Mouse (Mus musculus) cerebral cortex, adult 2 months (tissue): ENCODE measurements around the gene Pigm.

Source experiments
- WGBS: fragments of 180-500 bp; shearing (Covaris S2); methylation state at CpG from one replicate; pipeline ENCODE4 v1.1.7; 2018; 5-methylcytosine and 5-hydroxymethylcytosine counted together

The Pigm gene

GRCm38 (mm10) chr1:172352001-172352400 lies 24.3 kb upstream of the Pigm start:
- 70% methylated on average over 6 of the region's 6 CpGs for WGBS

DNA sequence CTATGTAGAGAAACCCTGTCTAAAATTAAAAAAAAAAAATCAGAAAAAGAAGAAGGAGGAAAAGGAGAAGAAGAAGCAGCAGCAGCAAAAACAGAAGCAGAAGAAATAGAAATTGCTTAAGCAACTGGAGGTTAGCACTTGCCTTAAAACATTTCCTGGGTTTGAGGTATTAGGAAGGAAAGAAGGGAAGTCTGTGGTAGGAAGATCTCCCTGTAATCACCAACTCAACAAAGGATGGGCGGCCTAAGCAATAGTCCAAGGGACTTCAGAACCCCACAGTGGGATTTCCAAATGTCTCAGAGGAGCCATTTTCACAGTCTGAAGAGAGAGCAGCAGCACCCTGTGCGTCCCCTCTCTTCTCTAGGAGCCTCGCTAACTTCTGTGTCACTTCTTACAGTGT lies 23.9 kb upstream of the Pigm start:
- 68% methylated on average over 3 of the region's 3 CpGs for WGBS

DNA sequence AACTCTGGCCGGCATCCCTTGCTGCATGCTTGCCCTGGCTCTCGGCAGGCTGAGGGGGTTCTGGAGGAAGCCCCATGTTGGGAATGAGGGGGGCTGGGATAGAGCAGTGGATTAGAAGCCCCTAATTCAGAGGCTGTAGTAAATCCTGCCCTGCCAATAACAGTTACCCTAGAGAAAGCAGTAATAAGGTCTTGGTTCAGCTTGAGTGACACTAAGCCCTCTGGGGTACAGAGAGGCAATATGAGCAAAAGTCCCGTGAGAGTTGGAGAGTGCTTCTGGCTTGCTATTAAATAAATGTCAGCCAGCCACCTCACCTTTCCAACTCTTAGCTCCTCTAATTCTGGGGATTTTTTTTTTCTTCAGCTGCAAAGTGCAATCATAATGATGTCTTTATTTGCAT lies 21.0 kb upstream of the Pigm start:
- WGBS = 65% methylated on average over 3 of the region's 3 CpGs

GRCm38 (mm10) chr1:172357550-172357949 lies 18.8 kb upstream of the Pigm start:
- 3% methylated on average over 1 of the region's 1 CpGs for WGBS

- 61% methylated on average over 10 of the region's 10 CpGs for WGBS
Observed at GRCm38 (mm10) chr1:172358341-172358740, 18.0 kb upstream of the Pigm start.

- WGBS = 5% methylated on average over 6 of the region's 6 CpGs
Observed at GRCm38 (mm10) chr1:172364684-172365083, 11.7 kb upstream of the Pigm start.

DNA sequence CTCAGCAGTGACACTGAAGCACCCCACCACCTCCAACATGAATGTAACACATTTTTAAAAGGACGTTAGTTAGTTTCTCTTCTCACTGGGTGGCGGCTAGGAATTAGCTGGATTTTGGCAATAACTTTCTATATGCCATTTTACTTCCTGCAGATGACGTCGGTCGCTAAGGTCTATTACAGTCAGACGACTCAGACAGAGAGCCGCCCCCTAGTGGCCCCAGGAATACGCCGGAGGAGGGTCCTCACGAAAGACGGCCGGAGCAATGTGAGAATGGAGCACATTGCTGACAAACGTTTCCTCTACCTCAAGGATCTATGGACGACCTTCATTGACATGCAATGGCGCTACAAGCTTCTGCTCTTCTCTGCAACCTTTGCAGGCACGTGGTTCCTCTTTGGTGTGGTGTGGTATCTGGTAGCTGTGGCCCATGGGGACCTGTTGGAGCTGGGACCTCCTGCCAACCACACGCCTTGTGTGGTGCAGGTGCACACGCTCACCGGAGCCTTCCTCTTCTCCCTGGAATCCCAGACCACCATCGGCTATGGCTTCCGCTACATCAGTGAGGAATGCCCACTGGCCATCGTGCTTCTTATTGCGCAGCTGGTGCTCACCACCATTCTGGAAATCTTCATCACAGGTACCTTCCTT lies 7.5 kb upstream of the Pigm start:
- WGBS = 32% methylated on average over 23 of the region's 23 CpGs

- WGBS = 2% methylated on average over 62 of the region's 62 CpGs
Observed at GRCm38 (mm10) chr1:172376758-172377458, 562 bp downstream of the Pigm start.

DNA sequence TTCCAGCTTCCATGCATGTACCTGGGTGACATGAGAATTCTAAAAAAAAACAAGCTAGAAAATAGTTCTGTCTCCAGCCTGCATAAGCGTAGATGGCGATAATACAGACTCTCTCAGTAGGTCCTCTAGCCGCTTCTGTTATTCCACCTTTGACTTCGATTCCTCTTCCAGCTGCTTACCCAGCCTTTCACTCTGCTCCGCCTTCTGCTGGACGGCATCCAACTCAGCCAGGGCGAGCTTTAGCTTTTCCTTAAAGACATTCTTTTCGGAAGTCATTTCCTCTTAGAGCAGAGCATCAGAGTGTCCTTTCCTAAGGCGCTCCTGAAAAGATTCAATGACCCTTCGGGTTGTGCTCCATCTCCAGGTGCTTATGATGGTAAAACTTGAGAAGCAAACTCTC lies 3.7 kb downstream of the Pigm start:
- 63% methylated on average over 10 of the region's 10 CpGs for WGBS

GRCm38 (mm10) chr1:172382090-172382489 lies 5.7 kb downstream of the Pigm start:
- WGBS = 100% methylated on average over 1 of the region's 1 CpGs

DNA sequence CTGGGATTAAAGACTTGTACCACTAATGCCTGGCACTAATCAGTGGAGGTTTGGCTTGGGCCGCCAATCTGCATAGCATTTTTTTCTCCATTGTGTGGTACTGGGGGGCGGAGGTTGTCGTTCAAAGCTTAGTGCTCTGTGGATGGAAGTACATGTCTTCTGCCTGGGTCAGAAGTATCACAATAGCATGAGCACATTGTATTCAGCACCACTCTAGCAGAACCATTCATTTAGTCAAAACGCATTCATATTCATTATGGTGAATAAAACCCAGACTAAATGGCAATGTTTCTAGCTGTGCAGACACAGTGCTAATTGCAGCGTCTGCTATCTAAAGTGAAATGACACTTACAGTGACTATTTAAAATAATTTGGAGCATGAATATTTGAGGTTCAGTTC lies 10.9 kb downstream of the Pigm start:
- WGBS = 37% methylated on average over 5 of the region's 5 CpGs

DNA sequence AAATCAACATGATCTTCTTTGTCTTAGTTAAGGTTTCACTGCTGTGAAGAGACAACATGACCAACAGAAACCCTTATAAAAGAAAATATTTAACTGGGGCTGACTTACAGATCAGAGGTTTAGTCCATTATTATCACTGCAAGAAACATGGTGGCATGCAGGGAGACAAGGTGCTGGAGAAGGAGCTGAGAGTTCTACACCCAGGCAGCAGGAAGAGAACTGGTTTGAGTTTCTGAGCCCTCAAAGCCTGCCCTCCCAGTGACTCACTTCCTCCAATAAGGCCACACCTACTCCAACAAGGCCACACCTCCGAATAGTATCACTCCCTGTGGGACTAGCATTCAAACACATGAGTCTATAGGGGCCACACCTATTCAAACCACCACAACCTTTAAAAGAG lies 14.4 kb downstream of the Pigm start:
- WGBS = 75% methylated on average over 1 of the region's 1 CpGs

DNA sequence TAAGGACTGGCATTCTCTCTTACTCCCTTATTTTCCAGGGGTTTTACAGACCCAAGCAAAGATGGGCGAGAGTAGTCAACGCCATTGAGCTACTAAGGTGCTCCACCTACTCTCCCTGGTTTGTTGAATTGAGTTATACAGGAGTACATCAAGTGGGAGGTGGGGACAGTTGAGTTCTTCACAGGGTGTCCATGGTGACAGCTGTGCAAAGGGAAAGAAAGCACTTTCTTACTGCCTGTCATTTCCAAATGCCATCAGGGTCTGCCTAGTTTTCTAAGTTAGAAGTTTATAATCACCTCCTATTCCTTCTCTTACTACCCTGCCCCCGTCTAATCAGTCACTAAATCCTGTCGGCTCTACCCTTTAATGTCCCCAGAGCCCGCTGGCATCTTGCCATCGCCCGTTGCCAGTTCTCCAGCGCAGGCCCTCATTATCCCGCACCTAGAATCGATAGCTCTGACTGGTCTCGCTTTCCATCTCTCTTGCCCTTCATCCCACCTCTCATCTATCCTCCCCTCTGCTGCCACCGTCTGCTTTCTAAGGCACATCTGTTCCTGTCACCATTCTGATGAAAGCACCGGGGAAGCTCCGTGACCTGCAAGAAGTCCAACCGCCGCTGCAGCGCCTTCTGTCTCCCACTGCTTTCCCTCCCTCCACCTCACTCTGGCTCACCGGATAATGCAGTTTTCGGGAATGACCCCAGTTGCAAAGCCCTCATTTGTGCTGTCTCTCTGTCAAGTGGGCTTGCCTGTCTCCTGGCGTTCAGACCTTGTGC lies 15.6 kb downstream of the Pigm start:
- WGBS = 22% methylated on average over 20 of the region's 20 CpGs

GRCm38 (mm10) chr1:172392643-172393170 lies 16.4 kb downstream of the Pigm start:
- 74% methylated on average over 2 of the region's 2 CpGs for WGBS

GRCm38 (mm10) chr1:172393739-172394138 lies 17.4 kb downstream of the Pigm start:
- 76% methylated on average over 8 of the region's 8 CpGs for WGBS

DNA sequence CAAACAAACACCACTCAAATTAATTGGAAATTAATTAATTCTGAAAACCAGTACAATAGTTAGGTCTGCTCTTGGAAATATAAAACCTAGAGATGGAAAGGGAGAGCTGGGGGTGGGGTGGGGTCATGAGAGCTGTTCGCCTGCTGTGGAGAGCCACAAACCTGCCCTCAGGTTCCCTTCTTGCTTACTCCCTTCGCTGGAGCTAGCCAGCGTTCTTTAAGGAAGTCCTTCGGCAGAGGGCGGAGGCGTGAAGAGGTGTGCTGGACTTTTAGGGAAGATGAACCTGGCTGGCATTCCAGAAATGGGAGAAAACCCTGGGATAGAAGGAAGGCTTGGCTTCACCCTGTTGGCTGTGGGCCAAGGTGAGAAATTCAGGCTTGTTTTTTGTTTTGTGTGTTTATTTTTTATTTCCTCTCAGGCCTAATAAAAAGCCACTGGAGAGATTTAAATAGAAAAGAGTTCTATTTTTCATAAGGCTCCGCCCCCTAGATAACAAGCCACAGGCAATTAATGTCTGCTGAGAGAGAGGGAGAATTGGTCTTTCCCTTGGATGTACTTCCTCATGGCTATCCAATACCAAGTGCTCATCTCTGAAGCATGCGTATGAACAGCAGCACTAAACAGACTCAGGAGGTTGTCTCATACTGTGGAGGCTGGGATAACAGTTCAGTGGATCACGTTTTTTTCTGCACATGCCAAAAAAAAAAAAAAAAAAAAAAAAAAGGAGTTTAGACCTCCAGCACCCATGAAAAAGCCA lies 20.8 kb downstream of the Pigm start:
- 55% methylated on average over 9 of the region's 9 CpGs for WGBS

DNA sequence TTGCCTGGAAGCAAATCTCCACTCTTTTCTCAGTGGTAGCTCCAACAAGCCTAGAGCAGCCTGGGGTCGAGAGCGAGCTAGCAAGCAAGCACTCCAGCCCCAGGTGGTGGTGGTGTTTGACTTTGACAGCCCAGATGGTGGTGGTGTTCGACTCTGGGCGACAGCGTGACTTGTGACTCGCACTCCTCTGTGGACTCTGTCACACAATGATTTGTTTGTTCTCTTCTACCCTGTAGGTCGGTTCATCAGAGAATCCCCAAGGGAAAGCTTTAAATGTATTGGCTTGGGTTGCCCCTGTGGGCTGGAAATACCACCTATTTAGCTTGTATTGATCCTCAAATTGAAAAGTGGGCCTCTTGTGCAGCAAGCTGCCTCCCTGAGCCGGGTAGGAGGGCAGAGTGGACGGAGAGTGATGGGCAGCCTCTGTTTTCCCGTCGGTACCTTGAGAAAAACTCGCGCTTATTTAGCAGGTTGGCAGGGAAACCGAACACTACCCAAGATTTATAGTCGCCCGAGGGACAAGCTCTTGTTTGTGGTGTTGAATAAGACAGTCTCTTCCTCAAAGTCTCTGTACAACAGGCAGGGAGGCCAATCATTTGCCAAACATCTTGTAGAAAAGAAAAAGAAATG lies 29.8 kb downstream of the Pigm start:
- 64% methylated on average over 16 of the region's 16 CpGs for WGBS

DNA sequence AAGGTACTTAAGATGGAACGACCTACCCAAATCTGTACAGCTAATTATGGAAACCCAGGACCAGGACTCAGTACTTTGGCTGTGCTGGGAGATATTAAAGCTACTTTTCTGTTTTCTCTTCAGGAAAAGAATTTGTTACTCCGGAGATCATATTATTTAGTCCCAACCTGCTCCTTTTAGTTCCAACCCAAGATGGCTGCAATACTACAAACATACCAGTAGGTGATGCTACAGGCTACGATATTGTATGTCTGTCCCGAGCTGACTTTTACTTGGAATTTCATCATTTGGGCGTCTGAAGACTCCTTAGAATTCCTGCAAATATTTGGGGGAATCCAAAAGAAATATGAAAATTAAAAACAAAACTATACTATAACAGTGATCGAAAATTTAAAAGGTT lies 32.6 kb downstream of the Pigm start:
- WGBS = 4% methylated on average over 6 of the region's 6 CpGs

GRCm38 (mm10) chr1:172409431-172409830 lies 33.1 kb downstream of the Pigm start:
- WGBS = 13% methylated on average over 5 of the region's 5 CpGs

- 21% methylated on average over 4 of the region's 4 CpGs for WGBS
Observed at GRCm38 (mm10) chr1:172410806-172411205, 34.5 kb downstream of the Pigm start.

DNA sequence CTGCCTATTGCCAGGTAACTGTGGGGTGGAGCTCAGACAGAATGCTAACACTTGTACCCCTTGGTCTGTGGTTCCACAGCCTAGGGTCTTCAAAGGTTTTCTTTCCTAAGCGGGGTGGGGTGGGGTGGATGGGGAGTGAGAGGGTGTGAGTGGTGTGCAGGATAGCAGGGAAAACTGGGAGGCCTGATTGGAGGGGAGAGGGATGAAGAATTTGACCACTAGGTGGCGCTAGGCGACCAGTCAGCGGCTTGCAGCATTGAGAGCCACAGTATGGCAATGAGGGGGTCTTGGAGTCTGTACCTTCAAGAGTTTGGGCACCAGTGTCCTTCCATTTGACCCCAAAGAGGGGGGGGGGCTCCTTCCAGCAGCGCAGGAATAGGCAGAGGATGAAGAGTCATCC lies 35.9 kb downstream of the Pigm start:
- WGBS = 1% methylated on average over 5 of the region's 5 CpGs
